Mouse (Mus musculus) cerebellum, adult (tissue): Measurements from ENCODE around the gene C2cd4c.

Source experiments
- ATAC-seq: cut with Nextera tagmentation; 2 replicates; pipeline ENCODE4 v1.9.2; 2017; ENCODE audit warnings: mild to moderate bottlenecking, moderate library complexity, mixed read lengths; ENCODE audit not compliant: insufficient number of reproducible peaks, low FRiP score, low TSS enrichment

The C2cd4c gene

DNA sequence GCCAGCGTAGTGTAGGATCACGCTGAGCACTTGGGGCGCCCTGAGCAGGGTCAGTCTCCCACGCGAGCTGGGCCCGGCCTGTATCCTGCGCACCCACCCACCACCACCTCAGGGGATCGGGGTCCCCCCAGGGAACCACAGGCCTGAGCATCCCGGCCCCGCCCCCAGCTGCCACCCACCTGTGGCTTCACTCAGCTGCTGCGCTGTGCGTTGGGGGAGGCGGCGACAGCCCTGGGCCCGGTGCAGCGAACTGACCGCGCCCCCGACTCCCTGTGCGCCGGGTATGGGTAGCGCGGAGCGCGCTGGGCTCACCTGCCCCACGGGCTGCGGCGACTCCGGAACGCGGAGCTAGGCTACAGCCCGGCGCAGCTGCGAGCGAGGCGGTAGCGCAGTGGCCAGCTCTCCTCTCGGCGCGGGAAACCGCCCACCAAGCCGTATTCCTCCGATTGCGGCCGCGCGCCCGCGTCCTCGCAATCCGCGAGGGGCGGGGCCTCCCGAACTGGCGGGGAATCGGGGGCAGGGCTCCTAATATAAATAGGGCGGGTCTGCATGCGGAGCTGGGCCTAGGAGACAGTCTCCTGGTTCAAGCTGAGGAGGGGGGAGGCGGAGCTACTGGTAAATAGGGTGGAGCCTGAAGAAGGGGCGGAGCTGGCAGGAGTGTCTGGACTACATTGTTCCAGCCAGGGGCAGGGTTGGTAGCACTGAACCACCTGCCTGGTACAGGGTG lies at the start of gene C2cd4c:
Gene C2cd4c (minus strand): TSS at position 448 of the 727 bp plus-strand sequence.
- ATAC-seq: peak; percentile 69

DNA sequence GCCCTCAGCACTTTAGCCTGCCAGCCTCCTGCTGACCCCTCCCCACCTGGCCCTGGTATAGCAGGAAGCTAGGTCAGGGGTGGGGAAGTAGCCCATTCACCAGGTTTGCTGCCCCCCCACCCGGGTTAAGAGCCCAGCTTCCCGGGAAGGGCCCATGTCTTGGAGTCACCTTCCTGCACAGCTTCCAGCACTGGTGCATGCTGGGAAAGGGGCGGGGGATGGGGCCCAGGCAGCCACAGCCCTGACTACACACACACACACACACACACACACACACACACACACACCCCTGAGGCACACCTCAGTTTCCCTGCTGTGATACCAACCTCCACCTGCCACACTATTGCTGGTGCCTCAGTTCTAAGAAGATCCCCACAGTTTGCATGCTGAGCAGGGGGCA lies 48.0 kb upstream of the C2cd4c start:
- ATAC-seq: no peak

DNA sequence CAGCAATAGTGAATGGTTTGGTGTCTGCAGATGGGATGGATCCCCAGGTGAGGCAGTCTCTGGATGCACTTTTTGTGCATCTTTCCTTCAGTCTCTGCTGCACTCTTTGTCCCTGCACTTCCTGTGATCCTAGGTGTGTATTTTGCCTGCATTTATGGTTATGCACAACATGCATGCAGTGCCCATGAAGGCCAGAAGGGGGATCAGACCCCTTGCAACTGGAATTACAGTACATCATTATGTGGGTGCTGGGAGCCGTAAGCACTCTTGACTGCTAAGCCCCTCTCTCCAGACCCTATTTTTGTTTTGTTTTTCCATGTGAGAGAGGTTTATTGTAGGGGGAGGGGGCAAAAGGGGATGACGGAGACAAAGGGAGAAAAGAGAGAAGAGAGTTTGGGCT lies 46.5 kb upstream of the C2cd4c start:
- ATAC-seq: no peak

DNA sequence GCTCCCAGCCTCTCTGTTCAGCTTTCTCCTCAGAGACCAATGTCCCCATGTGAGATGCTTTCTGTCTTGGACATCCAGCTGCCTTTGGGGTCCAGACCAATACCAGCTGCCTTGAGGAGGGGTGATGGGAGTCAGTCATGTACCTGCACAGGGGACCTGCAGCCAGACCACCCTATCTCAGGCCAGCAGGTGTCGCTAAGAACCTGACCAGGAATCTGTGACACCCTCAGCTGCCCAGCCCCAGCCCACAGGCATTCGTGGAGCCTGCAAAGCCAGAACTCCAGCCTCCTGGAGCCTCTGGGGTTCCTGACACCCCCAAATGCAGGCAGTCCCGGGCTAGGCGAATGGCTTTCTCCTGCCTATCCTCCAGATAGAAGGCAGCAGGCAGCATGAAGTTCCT lies 45.0 kb upstream of the C2cd4c start:
- no peak for ATAC-seq

DNA sequence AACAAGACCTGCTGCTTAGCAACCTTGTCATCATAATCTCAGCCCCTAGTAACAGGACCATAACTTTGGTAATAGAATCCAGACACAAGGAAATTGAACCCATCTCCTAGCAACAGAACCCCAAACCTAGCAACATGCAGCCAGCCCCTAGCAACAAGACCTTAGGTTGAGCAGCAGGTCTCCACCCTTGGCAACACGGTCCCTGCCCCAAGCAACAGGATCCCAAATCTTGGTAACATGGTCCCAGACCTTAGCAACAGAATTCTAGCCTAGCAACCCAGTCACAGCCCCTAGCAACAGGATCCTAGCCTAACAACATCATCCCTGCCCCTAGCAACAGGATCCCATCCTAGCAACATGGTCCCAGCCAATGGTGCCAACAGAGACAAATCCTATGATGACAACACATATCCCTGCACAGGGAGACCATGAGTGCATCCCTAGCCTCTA lies 41.1 kb upstream of the C2cd4c start:
- ATAC-seq: no peak

DNA sequence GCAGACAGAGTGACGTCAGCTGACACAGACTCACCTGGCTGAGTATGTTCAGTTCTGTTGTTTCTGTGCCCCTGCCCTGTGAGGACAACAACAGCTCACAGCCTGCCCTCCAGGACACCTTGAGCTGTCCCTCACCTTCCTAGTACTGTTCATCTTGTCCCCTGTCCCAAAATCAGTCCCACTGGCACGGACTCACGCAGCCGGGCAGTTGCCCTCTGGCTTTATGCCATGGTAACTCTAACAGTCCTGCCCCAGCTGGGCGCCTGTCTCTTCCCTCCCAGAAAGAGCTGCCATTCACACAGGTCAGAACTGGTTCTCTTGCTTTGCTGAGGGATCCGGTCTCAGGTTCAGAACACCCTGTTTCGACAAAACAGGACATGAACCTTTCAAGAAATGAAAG lies 39.0 kb upstream of the C2cd4c start:
- no peak for ATAC-seq

DNA sequence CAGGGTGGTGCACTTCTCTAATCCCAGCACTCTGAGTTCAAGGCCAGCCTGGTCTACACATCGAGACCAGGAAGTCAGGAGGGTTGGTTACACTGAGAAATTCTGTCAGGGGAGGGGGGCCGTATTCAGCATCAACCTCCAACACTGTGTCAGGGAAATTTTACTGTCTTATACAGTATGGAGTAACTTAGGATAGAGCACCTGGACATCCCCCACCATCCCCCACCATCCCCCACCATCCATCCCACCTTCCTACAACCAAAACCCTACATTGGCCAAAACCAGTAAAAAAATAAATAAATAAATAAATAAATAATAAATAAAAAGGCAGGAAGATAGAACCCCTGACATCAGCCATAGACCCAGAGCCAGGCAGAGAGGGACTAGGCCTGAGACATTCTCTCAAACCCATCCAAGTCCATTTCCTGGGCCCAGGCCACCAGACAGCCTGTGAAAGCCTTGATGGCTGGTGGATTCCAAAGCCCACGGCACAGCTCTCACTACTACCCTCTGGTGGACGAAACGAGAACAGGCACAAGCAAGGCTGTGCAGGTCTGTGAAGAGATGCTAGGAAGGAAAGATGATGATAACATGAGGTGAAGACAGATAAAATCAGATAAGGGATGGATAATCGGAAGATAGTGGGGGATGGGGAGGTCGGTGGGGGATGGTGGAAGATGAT lies 35.4 kb upstream of the C2cd4c start:
- ATAC-seq: peak; percentile 75

DNA sequence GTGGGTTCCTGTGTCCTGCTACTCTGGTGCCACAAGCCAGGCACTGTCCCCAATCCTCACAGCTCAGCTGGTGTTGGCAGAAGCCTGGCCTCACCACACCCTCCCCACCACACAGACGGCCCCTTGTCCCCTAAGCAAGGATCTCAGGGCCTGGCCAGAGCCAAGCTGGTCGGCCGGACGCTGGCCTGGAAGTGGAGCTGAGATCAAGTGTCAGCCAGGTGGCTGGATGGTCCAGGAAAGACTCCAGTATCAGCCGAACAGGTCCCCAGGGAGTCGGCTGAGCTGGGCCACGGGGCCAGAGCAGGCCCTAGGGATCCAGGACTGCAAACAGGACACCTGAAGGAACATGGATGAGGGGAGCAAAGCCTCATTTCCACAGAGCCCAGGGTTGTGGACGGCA lies 31.9 kb upstream of the C2cd4c start, which contains the start of gene Odf3l2:
Gene Odf3l2 (minus strand): TSS at position 28 of the 400 bp plus-strand sequence.
- ATAC-seq: no peak

DNA sequence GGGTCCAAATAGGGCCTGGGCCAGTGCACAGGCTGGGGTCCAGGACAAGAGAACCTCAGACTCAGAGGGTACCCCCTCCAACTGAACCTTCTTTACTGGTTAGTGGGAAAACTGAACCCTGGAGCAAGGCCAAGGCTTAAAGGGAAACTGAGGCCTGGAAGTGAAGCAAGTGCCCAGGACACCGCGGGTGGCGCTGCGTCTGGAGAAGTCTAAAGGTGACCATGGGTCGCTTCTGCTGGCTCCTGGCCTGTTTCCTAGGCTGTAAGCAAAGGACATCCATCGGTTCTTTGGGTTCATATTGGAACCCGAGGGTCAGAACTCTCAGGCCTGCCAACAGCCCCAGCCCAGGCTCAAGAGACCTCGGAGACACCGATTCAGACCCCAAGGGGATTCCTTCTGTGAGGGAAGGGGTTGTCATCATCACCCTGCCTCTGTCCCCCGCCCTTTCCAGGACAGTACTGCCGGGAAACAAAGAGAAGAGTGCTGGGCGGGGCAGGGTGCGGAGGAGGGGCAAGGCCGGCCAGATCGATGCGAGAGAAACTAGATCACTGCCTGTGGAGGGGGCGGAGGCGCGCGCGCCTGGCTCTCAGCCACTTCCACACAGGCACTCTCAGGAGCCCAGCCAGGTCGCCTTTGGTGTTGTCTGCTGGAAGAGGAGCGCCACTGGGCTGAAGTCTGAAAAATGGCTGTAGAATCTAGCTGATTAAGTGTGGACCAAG lies 24.8 kb upstream of the C2cd4c start:
- 0 out of 2 replicates have a peak, but pooled peaks have one; percentile 9 for ATAC-seq

DNA sequence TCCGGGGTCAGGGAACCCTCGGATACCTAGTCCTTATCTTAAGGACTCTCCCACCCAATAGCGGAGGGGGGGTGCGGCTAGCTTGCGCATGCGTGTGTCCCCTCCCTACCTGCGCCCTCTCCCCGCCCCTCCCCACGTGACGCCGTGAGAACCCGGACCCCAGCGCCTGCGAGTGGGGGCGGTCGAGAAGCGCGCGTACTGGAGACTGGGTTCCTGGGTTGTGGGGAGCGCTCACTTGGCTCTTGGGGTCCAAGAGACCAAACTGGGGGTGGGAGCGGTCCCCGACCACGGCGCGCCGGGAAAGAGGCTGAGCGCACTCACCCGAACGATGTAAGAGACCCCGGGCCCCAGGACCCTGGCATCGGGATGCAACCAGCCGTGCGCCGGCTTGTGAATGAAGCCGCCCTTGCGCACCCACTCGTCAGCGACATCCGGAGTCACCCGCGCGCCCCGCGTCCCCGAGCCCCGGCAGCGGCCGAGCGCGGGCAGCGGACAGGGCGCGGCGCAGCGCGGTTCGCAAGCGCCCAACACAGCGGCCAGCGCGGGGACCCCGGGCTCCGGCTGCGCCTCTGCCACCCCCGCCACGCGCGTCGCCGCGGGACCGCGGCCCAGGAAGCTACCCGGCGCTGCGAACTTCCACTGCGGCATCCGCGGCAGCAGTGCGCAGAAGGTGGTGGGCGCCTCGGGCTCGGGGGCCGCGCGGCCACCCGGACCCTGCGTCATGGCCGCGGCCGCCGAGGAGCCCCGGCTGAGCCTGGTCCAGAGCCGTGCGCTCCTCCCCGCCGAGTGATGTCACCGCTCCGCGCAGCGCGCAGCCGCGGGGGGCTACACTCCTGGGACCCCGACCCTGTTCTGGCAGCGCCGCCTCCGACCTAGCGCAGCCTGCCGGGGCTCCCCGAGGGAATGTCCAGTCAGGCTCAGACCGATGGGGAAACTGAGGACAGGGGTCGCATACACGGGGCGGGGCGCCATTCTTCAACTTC lies 23.6 kb upstream of the C2cd4c start, which contains the start of gene Shc2:
Gene Shc2 (minus strand): TSS at position 791 of the 983 bp plus-strand sequence.
- peak; percentile 70 for ATAC-seq

DNA sequence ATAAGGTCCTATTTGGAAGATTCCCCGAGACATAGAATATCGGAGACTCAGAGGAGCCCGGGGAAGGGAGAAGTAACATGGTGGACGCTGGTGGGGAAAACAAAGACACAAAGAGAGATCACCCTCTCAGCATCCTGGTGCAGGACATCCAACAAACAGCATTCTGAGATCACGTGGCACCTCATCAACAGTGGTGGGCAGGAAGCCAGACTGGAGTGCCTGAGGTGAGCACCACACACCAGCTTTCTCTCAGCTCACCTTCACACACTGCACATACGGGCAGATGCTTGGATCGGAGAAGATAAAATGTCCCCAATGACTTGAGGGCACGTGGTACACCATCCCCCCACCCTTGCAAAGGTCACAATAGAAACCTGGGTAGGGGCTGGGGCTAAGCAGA lies 22.5 kb upstream of the C2cd4c start:
- ATAC-seq: no peak

DNA sequence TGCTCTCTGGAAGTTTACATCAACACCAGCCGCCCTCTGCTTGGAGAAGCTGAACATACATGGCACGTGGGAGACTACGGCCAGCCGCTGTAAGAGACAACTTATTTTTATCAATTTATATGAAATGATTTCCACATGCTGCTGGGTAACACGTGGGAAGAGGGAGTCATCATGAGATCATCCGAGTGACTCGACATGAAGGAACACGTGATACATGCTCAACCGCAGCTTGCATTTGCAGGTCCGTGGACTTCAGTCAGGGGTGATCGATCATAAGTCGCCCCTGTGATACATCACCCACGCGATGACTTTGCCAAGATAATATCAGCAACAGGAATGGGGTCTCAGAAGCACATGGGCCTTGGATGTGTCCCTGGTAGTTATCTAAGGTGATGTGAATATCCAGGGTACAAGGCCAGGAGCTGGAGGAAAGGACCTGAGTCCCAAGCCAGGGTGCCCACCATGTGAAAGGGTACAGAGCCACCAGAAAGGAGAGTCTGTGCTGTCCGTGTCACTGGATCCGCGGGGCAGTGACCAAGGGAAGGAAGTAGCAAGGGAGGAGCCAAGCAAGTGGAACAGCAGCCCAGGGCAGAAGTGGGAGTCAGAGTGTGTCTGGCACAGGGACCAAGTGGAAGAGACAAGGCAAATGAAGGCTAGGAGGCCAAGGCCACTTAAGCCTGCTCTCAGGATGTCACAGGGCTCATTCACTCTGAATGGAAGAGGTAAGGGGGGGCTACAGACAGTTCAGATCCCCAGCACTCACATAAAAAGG lies 19.4 kb upstream of the C2cd4c start:
- ATAC-seq: no peak

DNA sequence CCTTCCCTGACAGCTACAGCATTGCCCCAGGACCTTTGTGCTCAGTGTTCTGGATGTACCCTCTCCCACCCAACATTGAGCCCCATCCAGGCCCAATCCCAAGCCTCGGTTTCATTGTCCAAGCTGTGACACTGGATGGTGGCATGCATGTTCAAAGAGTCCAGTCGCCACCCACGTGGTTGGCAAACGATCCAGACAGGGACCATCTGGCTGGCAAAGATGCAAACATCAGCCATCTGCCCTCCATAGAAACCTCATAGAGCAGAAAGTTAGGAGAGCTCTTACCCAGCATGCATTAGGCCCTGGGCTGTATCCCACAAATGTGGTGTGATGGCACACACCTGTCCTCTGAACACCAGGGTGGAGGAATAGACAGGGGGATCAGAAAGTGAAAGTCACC lies 17.6 kb upstream of the C2cd4c start:
- no peak for ATAC-seq

DNA sequence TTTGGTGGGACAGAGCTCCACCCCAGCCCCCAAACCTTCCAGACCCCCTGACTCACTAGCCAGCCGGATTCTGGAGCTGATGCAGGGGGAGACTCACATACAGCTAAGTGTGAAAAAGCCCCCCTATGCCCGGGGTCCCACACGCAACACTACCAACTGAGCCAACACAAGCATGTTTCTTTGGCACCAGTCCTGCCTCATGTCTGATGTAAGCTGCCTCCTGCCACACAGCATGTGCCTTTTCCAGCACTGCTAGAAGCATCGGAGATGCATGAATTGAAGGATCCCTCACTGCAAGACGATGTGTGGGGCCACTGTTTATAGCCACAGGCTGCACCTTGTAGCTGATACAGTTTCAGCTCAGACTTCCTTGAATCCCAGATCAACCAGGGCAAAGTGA lies 14.6 kb upstream of the C2cd4c start:
- no peak for ATAC-seq

DNA sequence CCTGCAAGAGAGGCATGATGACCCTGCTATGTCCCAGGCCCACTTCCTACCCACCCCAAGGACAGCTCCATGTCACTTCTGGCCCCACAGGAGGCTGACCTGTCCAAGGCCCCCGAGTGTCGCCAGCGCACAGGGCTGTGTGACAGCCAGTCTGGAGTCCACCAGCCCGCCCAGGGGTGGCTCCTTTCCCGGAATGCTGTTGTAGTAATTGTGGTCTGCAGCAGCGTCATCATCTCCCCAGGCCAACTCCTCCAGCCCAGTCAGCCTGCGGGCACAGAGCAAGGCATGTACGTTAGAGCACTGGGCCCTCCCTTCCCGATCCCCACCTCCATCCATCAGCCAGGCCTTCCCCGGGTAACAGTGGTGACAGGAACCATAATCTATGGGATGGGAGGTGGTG lies 12.3 kb upstream of the C2cd4c start:
- no peak for ATAC-seq

DNA sequence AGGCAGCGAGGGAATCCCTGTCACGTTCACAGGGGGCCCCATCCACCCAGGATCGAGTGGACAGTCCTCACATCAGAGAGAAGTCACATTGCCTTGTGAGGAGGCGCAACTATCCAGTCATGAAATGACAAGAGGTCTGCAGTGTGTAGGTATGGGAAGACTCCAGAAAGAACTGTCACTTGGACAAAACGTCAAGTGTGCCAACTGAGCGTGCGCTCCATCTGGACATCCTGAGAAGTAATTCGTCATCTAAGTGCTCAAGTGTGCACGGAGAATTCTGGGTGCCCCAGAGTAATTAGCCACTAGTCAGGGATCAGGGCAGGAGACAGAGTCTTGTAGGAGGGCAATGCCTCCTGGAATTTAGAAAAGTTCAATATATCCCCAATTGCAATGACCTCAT lies 11.6 kb upstream of the C2cd4c start:
- no peak for ATAC-seq

DNA sequence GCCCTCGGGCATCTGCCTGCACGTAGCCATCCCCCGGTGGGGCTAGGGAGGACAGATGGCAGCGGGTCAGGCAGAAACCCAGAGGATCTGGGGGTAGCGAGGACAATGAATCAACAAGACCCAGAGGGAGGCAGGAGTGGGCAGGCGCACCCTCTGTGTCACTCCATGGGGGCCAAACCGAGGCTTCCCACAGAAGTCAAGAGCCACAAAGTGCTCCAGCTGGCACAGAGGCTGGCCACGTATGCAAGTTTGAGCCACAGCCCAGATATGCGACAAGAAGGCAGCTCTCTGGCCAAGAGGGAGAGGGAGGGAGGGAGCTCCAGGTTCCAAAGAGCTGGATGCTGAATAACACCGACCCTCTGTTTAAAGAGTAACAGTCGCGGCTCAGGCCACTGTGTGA lies 10.1 kb upstream of the C2cd4c start:
- no peak for ATAC-seq

DNA sequence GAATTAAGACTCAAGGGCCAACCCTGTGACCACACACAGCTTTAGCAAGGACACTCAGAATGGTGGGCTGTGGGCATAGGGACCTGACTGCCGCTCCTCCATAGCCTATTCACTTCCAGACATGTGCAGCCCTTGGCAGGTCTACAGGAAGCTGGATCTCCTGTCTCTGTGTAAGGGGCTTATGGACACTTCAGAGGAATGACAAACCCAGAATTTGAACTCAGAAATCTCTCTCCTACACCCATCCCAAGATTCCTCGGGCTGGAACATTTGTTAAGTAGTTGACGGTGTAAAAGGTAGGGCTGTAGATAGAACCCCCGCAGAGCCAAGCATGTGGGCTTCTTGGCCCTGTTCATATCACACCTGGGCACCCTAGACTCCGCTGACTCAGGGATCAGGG lies 2.6 kb upstream of the C2cd4c start:
- no peak for ATAC-seq

DNA sequence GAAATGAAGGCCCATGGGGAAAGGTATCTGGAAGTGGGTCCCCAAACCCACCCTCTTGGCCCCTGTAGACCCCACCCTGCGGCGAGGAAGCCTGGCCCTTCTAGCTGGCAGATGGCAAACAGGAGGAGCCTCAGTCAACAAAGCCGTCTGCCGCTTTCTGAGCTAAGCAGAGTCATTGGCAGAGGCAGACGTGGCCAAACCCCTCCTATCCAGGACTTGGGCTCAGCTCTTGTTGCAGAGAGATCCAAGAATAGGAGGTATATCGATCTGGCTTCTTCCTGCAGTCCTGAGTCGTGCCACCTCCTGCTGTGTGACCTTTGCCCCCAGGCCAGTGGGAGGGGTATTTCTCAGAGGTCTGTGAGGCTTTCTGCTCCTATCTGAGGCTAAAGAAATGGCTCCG lies 2.0 kb upstream of the C2cd4c start:
- ATAC-seq: no peak
